Mouse (Mus musculus): ENCODE measurements at regions not wholly inside any gene's neighbourhood (a gene's known extent, or its start where the extent isn't known, plus 50 kb on each side); places are given as distances from the start of the nearest gene placed in this dataset.
"Not testable (repeated sequence)": the region's sequence is repeated elsewhere in the genome, so short reads cannot be mapped to it uniquely, and the experiment has no call there.

DNA sequence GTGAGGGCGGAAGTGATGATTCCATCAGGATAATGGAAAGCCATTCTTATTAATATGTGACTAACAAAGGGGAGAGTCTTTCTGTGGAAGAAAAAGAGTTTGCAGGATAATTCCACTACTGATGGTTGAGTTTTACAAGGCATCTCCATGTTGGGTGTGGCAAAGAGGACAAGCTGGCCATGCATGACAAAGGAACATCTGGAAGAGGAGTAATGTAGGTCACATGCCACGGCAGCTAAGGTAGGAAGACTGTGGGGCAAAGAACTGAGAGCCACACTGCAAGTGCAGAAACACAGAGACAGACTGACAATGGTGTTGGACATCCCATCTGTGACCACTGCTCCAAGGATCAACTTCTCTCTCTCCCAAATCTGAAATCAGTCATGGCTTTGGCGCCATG is 196.4 kb upstream of the Gdi2 start:
- 72% methylated on average over 3 of the region's 3 CpGs for WGBS
- ATAC-seq (replicated peaks; ENCODE audit: low FRiP score) (no peak), DNase-seq (ENCODE audit: low spot score) (no peak)
- no peak overlapping the region for H3K4me3 ChIP-seq (ENCODE audit: low read depth, low read length)
- peaks cover 13% of the 10 kb centered on the region for H3K9me3 ChIP-seq (ENCODE audit: control insufficient read depth, low read length)
- H3K4me2 ChIP-seq, result no peak overlapping the region
- H3K9ac ChIP-seq (ENCODE audit: low read depth, low read length), result no peak overlapping the region
- H3K4me1 ChIP-seq (replicated peaks; ENCODE audit: control insufficient read depth, insufficient read depth, low read length), result no peaks in the 10 kb centered on the region
- no peak overlapping the region for H3K27ac ChIP-seq (ENCODE audit: low read depth, low read length)
- no peaks in the 10 kb centered on the region for H3K36me3 ChIP-seq (ENCODE audit: control insufficient read depth, insufficient read depth, low read length)
- no peaks in the 10 kb centered on the region for H3K27me3 ChIP-seq (replicated peaks; ENCODE audit: control insufficient read depth, insufficient read depth, low read length)

DNA sequence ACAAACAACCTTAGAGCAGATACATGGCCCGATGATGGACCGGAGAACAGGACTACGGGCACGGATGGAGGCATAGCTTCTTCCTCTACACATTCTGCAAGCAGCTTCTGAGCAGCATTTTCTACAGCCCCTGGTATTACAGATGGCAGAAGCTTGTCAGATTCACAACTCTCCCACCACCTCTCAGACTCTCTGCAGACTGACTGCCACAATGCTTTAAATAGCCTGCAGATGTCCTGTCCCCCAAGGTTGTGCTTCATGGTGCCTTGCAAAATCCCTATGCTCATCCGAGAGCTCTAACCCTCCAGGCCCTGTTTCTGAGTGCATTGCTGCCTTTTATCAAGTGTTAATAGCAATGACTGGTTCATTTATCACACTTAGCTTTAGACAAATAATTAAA is 194.3 kb upstream of the Gdi2 start:
- no peaks in the 10 kb centered on the region for H3K27me3 ChIP-seq (replicated peaks; ENCODE audit: control insufficient read depth, insufficient read depth, low read length)
- peaks cover 6% of the 10 kb centered on the region; the same call in 1 of the 2 replicates for H3K9me3 ChIP-seq (ENCODE audit: control insufficient read depth, low read length)
- H3K4me1 ChIP-seq (replicated peaks; ENCODE audit: control insufficient read depth, insufficient read depth, low read length), result no peaks in the 10 kb centered on the region
- H3K36me3 ChIP-seq (ENCODE audit: control insufficient read depth, insufficient read depth, low read length), result no peaks in the 10 kb centered on the region
- no peak for DNase-seq (ENCODE audit: low spot score)
- no peak overlapping the region for H3K9ac ChIP-seq (ENCODE audit: low read depth, low read length)
- 88% methylated on average over 5 of the region's 5 CpGs for WGBS
- no peak overlapping the region for H3K4me3 ChIP-seq (ENCODE audit: low read depth, low read length)
- H3K4me2 ChIP-seq, result no peak overlapping the region
- no peak overlapping the region for H3K27ac ChIP-seq (ENCODE audit: low read depth, low read length)
- ATAC-seq (replicated peaks; ENCODE audit: low FRiP score), result no peak

DNA sequence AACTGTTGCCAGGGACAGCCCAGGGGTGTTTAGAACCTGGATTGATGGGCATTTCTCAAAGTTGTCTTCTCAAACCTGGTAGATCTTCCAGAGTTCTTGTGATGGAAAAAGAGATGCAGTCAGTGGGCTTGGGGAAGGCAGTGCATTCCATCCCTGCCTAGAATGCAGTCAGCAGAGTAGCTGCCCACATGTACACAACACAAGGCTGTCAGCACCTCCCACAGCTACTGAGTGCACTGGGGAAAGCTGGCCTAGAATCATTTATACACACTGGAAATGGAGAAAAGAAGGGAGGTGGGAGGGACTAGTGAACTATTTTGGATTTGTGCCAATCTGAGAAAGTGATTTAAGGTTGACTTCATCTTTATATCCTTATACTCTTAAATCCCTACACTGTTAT is 183.0 kb upstream of the Gdi2 start:
- not testable (repeated sequence) for H3K36me3 ChIP-seq (ENCODE audit: control insufficient read depth, insufficient read depth, low read length); H3K4me2 ChIP-seq; H3K4me1 ChIP-seq (replicated peaks; ENCODE audit: control insufficient read depth, insufficient read depth, low read length); H3K9me3 ChIP-seq (ENCODE audit: control insufficient read depth, low read length); ATAC-seq (replicated peaks; ENCODE audit: low FRiP score); DNase-seq (ENCODE audit: low spot score); H3K9ac ChIP-seq (ENCODE audit: low read depth, low read length); H3K4me3 ChIP-seq (ENCODE audit: low read depth, low read length); H3K27ac ChIP-seq (ENCODE audit: low read depth, low read length)
- H3K27me3 ChIP-seq (replicated peaks; ENCODE audit: control insufficient read depth, insufficient read depth, low read length), result peaks cover 24% of the 10 kb centered on the region

DNA sequence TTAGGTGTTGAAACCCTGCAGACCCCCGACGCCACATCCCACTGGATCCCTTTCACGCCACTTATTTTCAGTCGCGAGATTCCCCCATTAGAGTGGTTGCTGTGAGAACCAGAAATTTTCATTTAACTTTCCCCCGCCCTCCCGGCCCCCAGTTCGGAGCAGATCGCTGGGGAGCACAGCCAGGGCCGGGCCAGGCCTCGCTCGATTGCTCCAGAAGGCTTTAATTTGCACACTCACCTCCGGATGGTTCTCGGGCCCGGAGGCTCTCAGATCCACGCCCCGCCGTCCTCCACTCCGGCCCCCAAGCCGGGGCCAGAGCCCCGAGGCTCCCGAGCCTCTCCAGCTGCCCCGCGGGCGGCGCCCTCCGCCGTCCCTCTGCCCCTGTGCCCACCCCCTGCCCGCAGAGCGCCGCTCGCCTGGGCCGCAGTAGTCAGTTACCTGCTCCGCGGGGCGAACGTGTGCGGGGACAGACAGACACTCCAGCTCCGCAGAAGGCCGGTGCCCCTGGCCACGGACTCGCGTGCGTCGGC is 179.7 kb upstream of the Gdi2 start:
- Histone ChIP-seq H3K4me3 (ENCODE audit: low read depth, low read length) (peak overlapping the region; percentile 50), H3K9ac (ENCODE audit: low read depth, low read length) (no peak overlapping the region), H3K36me3 (ENCODE audit: control insufficient read depth, insufficient read depth, low read length) (no peaks in the 10 kb centered on the region), H3K4me1 (replicated peaks; ENCODE audit: control insufficient read depth, insufficient read depth, low read length) (no peaks in the 10 kb centered on the region), H3K27ac (ENCODE audit: low read depth, low read length) (no peak overlapping the region), H3K4me2 (peak overlapping the region; percentile 81), H3K9me3 (ENCODE audit: control insufficient read depth, low read length) (no peaks in the 10 kb centered on the region), H3K27me3 (replicated peaks; ENCODE audit: control insufficient read depth, insufficient read depth, low read length) (peaks cover 37% of the 10 kb centered on the region)
- ATAC-seq (replicated peaks; ENCODE audit: low FRiP score) (no peak; the same call in 1 of the 2 replicates), DNase-seq (ENCODE audit: low spot score) (no peak)
- WGBS, result 4% methylated on average over 45 of the region's 45 CpGs

DNA sequence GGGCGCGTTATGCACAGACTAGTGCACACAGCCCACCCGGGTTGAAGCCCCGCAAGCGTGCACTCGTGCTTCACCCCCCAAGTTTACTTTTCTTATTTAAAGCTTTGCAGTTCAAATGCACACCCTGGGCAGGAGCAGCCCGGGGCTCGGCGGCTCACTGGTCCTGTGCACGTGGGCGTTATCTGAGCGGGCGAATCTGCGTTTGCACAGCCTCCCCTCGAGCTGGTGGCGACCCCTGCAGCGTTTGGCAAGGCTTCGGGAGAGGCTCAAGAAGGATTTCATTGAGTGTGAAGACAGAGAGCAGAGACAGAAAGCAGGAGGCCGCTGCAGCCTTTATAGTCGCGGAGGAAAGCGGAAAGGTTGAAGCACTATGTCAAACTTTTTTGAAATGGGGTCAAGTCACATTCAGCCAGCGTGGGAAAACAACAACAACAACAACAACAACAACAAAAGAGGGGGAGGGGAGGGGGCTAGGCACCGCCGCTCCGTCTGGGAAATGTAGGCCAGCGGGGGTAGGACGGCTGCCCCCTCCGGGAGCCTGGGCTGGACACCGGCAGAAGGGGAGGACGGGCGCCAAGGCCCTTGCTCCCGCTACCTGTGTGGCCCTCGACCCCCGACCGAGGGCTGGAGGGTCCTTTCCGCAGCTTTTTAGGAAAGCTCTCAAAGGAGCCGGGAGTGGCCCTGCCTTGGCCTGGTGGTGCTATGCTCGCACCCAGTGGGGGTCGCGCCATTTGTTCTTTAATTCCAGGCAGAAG is 178.7 kb upstream of the Gdi2 start:
- H3K9me3 ChIP-seq (ENCODE audit: control insufficient read depth, low read length), result no peaks in the 10 kb centered on the region
- peak; percentile 34 for DNase-seq (ENCODE audit: low spot score)
- H3K4me1 ChIP-seq (replicated peaks; ENCODE audit: control insufficient read depth, insufficient read depth, low read length), result no peaks in the 10 kb centered on the region
- no peak overlapping the region for H3K9ac ChIP-seq (ENCODE audit: low read depth, low read length)
- H3K4me3 ChIP-seq (ENCODE audit: low read depth, low read length), result peak overlapping the region; percentile 50
- peaks cover 37% of the 10 kb centered on the region for H3K27me3 ChIP-seq (replicated peaks; ENCODE audit: control insufficient read depth, insufficient read depth, low read length)
- WGBS, result 1% methylated on average over 41 of the region's 41 CpGs
- H3K4me2 ChIP-seq, result peak overlapping the region; percentile 81
- no peak for ATAC-seq (replicated peaks; ENCODE audit: low FRiP score)
- no peaks in the 10 kb centered on the region for H3K36me3 ChIP-seq (ENCODE audit: control insufficient read depth, insufficient read depth, low read length)
- no peak overlapping the region for H3K27ac ChIP-seq (ENCODE audit: low read depth, low read length)

DNA sequence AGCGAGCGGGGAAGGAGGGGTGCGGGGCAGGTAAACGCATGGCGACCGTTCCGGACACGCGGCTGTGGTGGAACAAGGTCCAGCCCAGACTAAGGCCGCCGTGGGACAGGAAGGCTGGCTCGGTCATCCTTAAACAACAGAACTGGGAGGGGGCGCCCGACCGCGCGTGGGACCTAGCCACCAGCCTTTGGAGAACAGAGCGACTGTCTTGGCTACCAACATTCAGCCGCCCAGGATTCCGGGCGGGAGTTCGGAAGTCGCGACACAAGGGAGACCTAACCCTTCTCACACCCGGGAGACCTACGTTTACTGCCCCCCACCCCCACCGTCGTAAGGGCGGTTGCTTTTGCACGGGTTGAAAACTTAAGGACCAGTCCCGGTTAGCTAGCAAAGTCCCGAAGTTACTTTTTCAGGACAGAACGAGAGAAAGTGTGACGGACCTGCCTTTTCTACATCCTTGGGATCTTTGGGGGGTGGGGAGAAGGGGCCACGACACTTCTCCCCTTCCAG is 178.1 kb upstream of the Gdi2 start:
- H3K9ac ChIP-seq (ENCODE audit: low read depth, low read length); H3K27ac ChIP-seq (ENCODE audit: low read depth, low read length); H3K36me3 ChIP-seq (ENCODE audit: control insufficient read depth, insufficient read depth, low read length); H3K9me3 ChIP-seq (ENCODE audit: control insufficient read depth, low read length); H3K4me1 ChIP-seq (replicated peaks; ENCODE audit: control insufficient read depth, insufficient read depth, low read length): not testable (repeated sequence)
- DNase-seq (ENCODE audit: low spot score) (peak; percentile 33), ATAC-seq (replicated peaks; ENCODE audit: low FRiP score) (peak; percentile 19; the same call in 1 of the 2 replicates)
- peak overlapping the region; percentile 81 for H3K4me2 ChIP-seq
- 3% methylated on average over 35 of the region's 35 CpGs for WGBS
- H3K27me3 ChIP-seq (replicated peaks; ENCODE audit: control insufficient read depth, insufficient read depth, low read length), result peaks cover 37% of the 10 kb centered on the region
- H3K4me3 ChIP-seq (ENCODE audit: low read depth, low read length), result peak overlapping the region; percentile 50

DNA sequence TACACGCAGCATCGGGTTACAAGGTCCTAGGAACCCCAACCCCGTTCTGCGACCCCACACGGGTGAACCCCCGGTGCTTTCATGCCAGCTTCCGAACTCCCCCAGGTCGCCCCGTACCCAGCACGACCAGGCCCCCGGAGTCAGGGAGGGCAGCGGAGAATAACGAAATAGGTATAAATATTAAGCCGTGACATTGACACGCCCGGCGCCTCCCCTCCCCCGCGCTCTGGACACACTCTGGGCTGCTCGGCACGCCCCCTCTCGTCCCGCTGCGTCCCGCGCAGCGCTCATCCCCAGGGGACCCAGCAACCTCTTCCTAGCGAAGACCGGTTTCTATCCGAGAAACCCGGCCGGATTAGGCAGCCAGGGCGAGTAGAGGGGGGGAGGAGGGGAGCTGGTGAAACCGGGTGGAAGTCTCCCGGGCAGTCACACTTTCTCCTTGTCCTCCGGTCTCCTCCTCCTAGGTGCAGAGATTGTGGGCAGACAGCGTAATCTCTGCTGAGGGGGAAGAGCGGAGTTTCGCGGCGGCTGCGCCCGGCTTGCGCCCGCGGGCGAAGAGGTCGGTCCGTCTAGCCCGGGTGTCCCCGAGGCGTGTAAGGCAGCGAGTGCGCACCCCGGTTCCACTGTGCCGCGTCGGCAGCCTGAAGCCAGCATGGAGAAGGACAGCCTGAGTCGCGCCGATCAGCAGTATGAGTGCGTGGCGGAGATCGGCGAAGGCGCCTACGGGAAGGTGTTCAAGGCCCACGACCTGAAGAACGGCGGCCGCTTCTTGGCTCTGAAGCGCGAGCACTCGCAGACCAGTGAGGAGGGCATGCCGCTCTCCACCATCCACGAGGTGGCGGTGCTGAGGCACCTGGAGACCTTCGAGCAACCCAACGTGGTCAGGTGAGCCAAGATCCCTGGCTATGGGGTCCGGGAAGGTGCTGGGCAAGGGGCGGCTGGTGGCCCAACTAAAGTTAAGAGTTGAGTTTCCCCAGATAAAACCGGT is 177.1 kb upstream of the Gdi2 start:
- H3K4me1 ChIP-seq (replicated peaks; ENCODE audit: control insufficient read depth, insufficient read depth, low read length), result no peaks in the 10 kb centered on the region
- no peaks in the 10 kb centered on the region for H3K36me3 ChIP-seq (ENCODE audit: control insufficient read depth, insufficient read depth, low read length)
- DNase-seq (ENCODE audit: low spot score) (peak; percentile 47), ATAC-seq (replicated peaks; ENCODE audit: low FRiP score) (peak; percentile 60; the same call in 1 of the 2 replicates)
- peak overlapping the region; percentile 81 for H3K4me2 ChIP-seq
- no peak overlapping the region for H3K27ac ChIP-seq (ENCODE audit: low read depth, low read length)
- H3K9me3 ChIP-seq (ENCODE audit: control insufficient read depth, low read length), result no peaks in the 10 kb centered on the region
- no peak overlapping the region for H3K9ac ChIP-seq (ENCODE audit: low read depth, low read length)
- peaks cover 37% of the 10 kb centered on the region for H3K27me3 ChIP-seq (replicated peaks; ENCODE audit: control insufficient read depth, insufficient read depth, low read length)
- 1% methylated on average over 82 of the region's 82 CpGs for WGBS
- peak overlapping the region; percentile 50 for H3K4me3 ChIP-seq (ENCODE audit: low read depth, low read length)

DNA sequence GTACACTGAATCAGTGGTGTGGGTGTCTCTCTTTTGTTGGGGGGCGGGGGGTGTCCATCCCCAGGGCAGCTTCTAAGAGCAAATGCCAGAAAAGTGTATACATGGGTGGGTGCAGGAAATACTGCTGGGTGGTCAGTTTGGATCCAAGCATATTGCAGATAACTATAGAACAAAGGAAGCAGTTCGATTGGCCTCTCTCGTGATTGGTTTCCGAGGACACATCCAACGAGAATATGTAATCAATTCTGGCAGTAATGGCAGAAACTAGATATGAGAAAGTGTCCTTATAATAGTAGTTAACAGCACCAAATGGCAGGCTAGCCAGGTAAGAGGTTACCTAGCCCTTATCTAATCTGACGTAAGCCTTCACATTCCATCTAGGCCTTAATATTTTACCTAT is 165.2 kb upstream of the Gdi2 start:
- 68% methylated on average over 6 of the region's 6 CpGs for WGBS
- no peak overlapping the region for H3K4me3 ChIP-seq (ENCODE audit: low read depth, low read length)
- H3K27me3 ChIP-seq (replicated peaks; ENCODE audit: control insufficient read depth, insufficient read depth, low read length), result no peaks in the 10 kb centered on the region
- peak; percentile 40 for DNase-seq (ENCODE audit: low spot score)
- ATAC-seq (replicated peaks; ENCODE audit: low FRiP score), result no peak
- H3K4me2 ChIP-seq, result no peak overlapping the region
- H3K4me1 ChIP-seq (replicated peaks; ENCODE audit: control insufficient read depth, insufficient read depth, low read length), result no peaks in the 10 kb centered on the region
- no peak overlapping the region for H3K9ac ChIP-seq (ENCODE audit: low read depth, low read length)
- no peaks in the 10 kb centered on the region for H3K9me3 ChIP-seq (ENCODE audit: control insufficient read depth, low read length)
- H3K27ac ChIP-seq (ENCODE audit: low read depth, low read length), result no peak overlapping the region
- no peaks in the 10 kb centered on the region for H3K36me3 ChIP-seq (ENCODE audit: control insufficient read depth, insufficient read depth, low read length)
